Mouse (Mus musculus) cerebellum, adult 9-10 months (tissue): ENCODE results near the gene Clec9a.
A peak's percentile ranks its signal among the peaks of the same experiment; 100 is the strongest.

Experiments used
- DNase-seq: peaks from one replicate; pipeline ENCODE4 v3.0.0; 2022

The Clec9a gene

DNA sequence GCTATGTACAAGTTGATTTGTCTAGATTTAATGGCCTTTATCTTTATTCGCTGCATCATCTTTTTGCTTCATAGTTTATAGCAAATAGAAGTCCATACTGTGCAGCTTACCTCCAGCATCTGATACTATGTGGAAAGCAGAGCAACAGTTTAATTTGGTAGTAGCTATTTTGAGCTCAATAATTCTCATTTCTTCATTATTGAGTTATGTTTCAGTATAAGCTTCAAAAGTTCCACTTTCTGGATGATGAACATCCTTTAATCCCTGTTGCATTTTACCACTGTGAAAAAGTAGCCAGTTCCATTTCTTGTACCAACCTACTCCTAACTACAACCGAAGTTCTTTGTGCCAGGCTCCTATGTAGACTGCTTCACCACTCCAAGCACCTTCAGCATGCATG, at the start of gene Clec9a:
TSS of gene Clec9a (plus strand) at position 301 of the 400 bp plus-strand sequence.
- DNase-seq = no peak

DNA sequence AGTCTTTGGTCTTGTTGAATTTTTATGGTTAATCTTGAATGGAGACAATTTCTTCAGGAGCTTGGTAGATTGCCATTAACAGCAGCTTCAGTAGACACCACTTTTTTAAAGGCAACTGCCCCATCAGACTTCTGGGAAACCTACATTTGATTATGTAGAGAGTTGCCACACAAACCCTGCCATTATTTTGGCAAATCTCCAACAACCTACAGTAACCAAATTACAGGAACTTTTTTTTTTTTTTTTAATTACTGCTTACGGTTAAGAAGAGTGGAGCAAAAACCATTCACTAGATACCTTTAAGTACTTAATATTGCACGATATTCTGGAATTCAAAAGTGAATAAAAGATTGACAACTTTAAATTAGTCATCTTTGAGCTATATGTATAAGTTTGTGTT, 49.1 kb upstream of the Clec9a start:
- DNase-seq = no peak

DNA sequence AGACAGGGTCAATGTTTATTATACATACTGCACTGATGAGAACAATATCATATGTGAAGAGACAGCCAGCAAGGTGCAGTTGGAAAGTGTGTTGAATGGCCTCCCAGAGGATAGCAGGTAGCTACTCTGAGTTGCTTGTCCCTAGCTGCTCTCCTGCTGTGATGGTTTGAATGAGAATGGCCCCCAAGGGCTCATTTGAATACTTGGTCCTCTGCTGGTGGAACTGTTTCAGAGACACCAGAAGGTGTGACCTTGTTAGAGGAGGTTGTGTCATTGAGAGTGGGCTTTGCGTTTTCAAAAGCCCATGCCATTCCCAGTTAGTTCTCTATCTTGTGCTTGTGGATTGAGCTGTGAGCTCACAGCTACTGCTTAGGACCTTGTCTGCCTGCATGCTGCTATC, 44.7 kb upstream of the Clec9a start:
- DNase-seq = no peak

DNA sequence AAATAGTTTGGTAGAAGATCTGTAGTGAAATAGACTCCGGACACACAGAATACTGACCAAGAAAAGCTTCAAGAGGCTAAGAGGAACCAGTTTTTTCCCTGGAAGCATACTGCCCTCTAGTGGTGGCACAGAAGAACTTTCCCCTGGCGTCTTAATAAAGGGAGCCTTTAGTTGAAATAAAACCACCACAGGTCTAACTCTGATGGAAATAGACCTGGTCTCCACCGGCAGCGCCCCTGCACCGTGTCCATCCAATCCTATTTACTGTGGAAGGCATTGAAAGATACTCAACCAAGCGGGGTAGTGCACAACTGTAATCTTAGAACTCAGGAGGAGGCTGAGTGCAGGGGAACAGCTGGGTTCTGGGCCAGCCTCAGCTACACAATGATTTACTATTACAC, 42.7 kb upstream of the Clec9a start:
- DNase-seq = peak; percentile 54

DNA sequence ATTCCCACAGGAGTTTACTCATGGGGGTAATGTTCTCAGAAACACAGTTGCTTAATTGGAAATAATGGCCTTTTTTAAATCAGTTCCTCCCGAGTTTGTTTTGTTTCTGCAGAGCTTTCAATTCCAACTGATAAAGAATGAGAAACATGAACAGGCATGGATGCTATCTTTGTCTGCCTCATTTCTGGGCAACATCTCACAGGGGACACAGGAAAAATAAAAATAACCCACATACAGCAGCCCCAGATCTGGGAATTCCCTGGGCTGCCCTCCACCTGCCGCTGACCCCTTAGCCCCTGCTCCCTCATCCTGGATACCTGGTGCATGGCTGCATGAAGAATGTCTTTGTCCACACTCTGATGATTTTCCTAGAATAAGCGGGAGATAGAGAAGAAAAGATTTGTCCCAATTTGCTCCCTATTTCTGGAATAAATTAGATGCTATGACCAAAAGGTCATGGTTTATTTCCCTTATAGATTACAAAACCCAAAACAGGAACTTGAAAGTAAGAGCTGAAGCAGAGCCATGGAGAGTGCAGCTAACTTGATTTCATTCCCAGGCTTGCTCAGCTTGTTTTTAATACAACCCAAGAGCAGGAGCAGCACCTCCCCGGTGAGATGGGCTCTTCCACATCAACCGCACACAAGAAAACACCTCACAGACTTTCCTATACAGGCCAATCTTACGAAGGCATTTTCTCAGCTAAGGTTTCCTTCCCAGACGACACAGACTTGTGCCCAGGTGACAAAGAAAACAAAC, 39.1 kb upstream of the Clec9a start:
- DNase-seq = no peak

DNA sequence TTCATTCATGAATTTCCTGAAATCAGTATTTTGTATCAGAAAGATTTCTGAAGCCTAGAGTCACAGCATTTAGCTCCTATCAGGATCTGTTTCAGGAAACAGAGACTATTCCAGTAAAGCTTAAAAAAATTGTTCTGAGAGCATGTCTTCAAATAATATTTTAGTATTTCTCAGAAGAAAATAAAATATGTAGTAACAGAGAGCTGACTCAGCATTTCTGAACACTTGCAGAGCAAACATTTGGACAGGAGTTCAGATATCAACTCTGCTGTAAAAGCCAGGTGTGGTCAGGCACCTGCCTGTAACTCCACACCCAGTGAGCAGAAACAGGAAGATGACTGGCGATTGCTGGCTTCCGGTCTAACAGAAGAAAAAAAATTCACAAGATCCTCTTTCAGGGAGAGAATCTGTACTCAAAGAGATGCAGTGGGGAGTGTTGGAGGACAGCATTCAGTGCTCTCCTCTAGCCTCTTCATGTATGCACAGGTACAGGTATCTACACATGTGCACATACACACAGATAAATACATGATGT, 33.7 kb upstream of the Clec9a start:
- DNase-seq = no peak

DNA sequence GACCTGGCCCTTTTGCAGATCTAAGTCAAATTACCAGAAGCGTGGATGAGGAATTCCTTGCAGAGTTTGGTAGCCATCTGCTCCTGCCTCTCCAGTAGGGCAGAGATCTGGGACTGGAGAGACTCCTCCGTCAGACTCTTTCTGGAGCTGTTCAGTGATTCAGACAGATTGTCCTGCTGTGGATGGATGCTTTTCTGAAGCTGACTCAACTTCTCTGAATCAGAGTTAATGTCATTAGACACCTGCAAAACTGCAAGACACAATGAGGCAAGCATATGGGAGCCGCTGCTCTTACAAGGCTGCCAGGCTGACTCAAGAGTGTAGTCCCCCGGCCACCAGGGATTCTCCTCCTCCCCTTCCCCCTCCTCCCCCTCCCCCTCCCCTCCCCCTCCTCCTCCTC, 28.2 kb upstream of the Clec9a start:
- DNase-seq = no peak

DNA sequence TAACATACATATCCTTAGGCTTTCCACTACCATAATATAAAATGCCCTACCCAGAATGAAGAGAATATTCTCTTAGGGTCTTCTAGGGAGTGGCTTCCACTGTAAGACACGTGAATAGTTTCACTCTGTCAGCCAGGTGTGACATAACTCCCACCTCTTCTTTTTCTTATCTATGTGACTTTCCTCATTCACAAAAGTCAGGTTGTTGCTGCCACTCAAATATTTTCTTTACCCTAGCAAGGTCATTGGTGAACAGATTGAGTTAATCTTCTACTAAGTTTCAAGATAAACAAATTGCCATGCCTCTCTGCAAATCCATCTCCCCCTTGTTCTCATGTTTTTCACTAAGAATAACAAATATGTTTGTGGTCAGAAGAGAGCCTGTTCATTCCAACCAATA, 26.9 kb upstream of the Clec9a start:
- DNase-seq = no peak

DNA sequence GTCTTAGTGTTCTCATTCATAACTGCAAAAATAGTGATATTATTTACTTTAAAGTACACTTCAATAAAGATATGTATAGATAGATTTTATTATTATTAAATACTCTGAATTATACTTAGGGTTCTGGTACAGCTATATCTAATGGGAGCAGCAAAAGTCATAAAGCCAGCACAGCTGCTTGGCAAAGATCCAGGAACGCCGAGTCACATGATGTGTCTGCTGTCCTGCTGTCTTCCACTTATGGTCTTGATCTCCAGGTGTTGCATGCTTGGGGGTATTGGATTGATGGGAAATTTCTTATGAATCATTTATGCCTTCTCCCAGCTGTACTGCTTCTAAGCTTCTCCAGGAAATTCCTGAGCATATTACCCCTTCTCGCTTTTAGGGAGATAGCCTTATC, 25.2 kb upstream of the Clec9a start:
- DNase-seq = no peak

DNA sequence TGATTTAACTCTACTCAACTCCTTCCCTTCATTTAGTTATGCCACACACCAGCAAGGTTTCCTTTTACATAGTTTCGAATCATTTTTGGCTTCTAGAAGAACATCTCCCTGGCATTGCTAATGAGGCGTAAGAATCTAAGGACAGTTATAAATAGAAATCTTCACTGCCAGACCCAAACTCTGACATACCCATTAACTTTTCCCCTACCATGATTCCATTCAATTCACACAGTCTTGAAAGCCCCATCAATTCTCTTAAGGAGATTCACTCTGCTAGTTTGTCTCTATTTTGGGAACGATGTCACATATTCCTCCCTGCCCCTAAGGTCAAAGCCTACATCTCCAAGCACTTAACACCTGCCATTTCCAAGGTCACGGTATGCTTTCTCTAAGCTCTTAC, 23.7 kb upstream of the Clec9a start:
- no peak for DNase-seq

DNA sequence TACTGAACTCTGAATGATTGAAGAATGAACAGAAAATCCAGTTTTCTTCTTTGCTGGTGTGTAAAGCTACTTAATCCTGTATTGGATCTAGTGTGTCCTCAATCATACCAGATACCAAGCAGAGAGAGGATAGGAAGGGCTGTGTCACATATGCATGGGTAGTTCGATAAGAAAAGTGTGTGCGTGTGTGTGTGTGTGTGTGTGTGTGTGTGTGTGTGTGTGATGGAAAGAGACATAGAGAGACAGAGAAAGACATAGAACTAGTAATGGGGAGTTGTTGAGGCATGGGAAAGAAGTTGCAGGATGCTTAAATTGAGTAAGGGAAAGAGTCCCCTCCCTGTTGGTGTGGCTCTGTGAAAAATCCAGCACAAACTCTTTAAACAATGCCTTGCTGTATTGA, 22.9 kb upstream of the Clec9a start, which contains the start of gene Clec12b:
TSS of gene Clec12b (minus strand) at position 101 of the 400 bp plus-strand sequence.
- DNase-seq = no peak

DNA sequence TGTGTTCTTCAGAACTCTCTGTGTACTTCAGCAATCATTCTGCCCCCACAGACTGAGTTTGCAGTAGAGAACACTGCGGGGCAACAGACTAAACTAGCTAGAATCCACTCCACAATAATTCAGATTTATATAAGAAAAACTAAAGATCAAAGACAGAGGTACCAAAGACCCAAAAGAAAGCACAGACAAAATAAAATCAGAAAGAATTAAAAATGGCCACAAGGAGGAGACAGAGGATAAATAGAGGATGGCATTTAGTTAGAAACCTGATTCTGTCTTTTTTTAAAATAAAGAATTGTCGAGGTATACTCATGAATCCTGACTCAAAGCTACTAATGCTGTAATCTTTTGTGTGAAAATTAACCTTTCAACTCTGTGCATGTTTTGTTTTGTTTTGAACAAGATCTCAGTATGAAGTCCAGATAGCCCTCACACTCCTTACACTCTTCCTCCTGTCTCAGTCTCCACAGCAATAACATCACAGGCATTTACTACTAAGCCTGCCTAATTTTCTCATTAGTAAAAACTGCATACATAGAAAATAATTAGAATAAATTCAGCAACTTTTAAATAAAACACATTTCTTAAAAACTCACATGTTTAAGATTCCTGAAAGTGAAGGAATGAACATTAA, 15.5 kb upstream of the Clec9a start:
- DNase-seq = peak; percentile 7

DNA sequence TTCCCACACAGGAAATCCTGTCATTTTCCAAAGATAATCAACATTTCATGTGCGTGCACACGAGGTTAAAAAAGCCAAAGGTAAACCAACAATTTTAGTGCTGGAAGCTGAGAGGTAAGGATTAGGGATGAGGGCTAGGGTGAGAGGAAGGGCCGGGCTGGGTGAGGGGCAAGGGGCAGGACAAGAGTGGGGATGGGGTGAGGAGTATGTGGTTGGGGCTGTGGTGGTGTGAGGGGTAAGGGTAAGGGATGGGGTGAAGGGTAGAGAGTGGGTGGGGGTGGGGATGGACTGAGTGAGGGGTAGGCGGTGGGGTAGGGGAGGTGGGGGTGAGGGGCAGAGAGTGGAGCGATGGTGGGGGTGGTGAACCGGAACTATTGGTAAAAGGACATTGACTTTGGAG, 14.9 kb upstream of the Clec9a start:
- DNase-seq = no peak

DNA sequence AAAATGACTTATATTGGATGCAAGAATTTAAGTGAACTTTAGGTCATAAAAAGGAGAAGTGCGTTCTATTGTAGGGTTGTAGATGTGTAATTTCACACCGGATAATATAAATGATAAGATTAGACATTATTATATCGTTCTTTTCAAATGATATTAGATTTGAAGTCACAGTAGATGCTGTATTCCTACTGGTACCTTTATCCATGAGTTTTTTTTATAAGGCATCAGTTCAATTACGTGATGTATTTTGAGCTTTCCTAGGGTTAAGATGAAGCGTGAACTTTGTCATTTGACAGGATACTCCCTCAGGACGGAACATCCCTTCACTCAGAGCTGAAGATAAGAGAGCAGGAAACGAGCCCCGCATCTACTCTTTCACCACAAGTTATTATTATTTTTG, 11.7 kb upstream of the Clec9a start, which contains the start of gene Clec1b:
TSS of gene Clec1b (plus strand) at position 301 of the 400 bp plus-strand sequence.
- no peak for DNase-seq

DNA sequence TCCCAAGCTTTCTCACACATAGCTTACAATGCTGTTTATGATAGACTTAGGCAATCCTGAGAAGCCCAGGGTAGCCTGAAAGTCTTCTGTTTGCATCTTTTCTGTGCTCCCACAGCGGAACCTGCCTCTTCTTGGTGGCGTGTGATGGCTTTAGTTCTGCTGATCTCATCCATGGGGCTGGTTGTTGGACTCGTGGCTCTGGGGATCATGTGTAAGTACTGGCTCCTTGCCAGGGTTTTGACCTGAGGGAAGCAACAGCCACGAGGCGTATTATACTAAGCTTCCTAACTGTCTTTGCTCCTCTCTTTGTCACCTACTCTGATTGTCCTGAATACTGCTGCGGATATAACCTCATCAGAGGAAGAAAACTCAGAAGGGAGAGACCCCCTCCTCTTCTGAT, 8.7 kb upstream of the Clec9a start:
- DNase-seq = no peak

DNA sequence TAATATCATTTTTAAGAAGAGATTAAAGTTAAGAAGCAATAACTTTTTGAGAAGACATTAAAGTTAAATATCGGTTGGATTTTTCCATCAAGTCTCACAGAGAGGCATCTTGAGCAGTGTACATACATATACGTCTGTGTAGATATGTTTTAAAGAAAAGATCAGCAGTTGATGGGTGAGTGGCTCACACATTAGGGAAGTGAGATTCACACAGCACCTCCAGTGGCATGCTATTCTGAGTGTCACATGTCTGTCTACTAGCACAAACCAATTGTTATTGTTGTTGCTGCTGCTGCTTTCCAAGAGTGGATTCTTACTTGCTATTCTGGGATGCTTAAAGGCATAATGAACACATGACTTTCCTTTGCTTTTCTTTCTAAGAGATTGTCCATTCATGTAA, 6.3 kb upstream of the Clec9a start:
- no peak for DNase-seq

DNA sequence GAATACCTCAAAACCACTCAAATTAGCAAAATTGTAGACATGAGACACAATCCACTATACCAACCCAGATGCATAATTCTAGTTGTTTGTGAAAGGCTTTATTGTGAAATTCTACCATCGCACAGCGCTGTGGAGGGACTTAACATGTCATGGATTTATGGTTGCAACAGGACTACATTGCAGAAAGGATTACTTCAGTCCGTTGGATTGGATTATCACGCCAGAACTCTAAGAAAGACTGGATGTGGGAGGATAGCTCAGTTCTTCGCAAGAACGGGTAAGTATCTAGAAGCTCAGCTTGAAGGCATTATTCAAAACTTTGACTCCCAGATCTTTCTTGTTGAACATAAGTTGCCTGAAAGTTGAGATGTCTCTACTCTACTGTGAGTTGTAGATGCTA, 5.3 kb upstream of the Clec9a start:
- no peak for DNase-seq

DNA sequence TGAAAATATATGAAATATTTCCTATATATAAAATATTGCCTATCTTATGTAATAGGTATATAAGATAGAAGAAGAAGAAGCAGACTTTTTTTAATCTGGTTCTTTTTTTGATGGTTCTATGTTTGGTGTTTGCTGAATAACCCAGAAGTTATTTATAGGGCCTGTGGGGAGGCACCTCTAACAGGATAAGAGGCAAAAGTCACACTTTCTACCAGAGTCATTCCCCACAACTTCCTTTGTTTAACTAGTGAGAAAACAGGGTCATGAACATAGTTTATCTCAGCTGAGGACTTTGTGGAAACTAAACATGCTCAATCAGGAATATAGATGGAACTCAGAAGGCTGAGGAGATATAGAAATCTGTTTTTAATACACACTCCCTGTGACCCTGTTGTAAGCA, 2.7 kb upstream of the Clec9a start:
- no peak for DNase-seq

DNA sequence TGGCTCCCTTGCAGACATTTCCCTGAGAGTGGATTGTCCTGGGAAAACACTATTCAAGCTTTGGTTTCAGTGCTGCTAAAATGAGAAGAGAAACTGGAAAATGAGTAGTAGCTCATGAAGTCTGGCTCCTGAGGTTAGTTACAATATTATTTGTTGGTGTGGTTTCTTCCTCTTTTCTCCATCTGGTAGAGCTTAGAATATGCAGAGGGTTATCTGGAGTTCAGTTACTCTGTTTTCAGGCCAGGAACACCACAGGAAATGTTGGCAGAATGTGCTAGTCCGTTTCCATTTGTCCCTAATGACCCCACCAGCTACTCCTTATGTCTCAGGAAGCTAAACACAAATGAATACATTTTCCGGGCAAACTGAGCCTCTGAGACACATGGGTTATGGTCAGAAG, 1.3 kb upstream of the Clec9a start:
- DNase-seq = no peak

DNA sequence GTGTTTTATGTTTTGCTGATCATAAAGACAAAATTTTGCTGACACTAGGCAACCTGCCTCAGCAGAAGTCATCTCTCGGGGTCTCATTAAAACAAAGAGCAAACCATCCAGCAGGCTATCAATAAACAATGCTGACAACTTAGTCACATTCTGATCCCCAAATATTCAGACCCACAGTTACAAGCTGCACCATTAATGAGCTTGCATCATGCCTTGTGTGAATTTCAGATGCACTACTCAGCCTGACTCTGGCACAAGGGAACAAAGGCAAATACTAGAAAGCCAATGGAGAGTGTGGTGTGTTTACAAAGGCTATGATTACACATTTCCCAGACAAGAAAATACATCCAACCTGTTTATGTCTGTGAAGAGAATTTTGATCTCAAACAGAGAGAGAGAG, 5.5 kb downstream of the Clec9a start:
- no peak for DNase-seq

DNA sequence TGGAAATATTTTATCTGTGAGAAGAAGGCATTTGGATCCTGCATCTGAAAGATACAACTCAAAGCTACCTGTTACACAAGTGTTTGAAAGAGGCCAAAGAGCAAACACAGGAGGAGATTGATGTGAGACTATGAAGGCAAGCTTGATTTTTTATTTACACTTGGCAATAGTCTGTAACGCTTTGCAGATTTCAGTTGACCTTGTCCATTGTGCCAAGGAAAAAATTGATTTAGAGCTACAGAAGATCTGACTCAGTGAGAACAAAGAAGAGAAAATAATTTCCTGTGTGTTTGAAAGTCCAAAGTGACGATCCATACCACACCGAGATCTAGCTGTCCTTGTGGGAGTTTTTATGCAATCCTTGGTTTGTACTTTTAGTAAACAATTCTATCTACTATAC, 13.6 kb downstream of the Clec9a start:
- no peak for DNase-seq

DNA sequence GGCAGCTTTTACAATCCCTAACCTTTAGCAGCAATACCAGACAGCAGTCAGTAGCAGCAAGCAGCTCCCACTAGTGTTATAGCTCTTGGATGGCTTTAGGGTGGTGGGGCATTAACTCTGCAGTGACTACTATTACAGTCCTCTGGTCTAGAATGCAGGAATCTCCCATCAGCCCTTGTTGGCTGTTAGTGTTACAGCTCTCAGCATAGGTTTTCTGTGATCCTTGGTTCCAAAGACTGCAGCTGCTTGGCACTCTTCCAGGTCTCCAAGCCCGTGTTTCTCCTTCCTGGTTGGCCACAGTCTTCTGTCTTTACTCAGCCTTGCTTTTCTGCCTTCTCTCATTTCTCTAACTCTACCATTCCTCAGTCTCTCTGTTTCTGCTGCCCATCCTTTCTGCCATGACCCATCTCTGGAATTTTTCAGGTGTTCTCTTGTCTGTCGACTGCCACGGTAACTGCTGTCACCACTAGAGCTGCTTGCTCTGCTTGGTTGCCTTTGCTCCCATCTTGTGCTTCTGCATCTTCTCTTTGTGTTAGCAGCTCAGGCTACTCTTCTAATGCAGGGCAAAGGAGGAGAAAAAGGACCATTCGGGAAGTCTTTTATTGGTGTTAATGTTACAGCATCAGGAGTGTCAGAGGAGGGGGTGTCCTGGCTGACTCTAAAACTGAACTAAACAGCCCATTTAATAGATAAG, 14.5 kb downstream of the Clec9a start:
- DNase-seq = no peak

DNA sequence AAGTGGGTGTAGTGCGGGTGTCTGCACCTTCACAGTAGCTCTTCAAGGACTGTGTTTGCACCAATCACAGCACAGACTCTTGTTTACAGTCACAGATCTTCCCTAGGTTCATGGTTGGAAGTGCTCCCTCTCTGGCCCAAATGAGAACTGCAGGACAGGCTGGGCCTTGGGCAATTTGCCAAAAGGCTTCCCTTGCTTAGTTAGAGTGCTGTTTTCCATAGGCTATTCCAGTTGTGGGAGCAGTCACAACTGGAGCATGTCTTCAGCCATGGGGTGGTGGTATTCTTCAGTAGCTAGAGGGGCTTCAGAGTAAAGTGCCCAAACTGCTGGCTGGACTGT, 15.0 kb downstream of the Clec9a start:
- peak; percentile 53 for DNase-seq

DNA sequence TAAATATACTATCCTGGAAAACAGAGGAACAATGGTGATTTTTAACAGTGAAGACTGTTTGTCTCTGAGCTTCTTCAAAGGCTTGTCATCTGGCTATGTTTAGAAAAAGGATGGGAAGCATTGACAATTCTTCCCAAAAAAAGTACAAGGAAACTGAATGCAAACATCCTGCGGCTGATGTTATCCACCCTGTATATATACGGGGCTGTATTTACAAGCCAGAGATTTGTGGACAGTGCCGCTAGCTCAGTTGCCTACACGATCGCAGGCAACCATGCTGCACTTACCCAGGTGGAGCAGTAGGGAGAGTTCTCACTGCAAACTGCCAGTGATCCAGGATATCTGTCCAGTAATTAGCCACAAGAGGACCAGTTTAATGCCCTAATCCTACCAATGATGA, 16.6 kb downstream of the Clec9a start:
- DNase-seq = no peak
